Mouse (Mus musculus) T-cell, adult 2 months (primary cell): ENCODE data around the gene Slamf1.
A peak's percentile ranks its signal among the peaks of the same experiment; 100 is the strongest.

Source experiments
- DNase-seq: peaks from one replicate; pipeline ENCODE4 v3.0.0; 2022; ENCODE audit warnings: low spot score

Gene Slamf1

GRCm38 (mm10) chr1:171766898-171767297, at the start of gene Slamf1:
Gene Slamf1, plus strand, starts transcription at chr1:171767127.
- peak; percentile 66 for DNase-seq

- no peak for DNase-seq
Measured at GRCm38 (mm10) chr1:171731195-171731594, 35.7 kb upstream of the Slamf1 start.

- DNase-seq = peak; percentile 25
Measured at GRCm38 (mm10) chr1:171734898-171735297, 32.0 kb upstream of the Slamf1 start.

- no peak for DNase-seq
Measured at GRCm38 (mm10) chr1:171748127-171748969, 18.6 kb upstream of the Slamf1 start.

- DNase-seq = no peak
Measured at GRCm38 (mm10) chr1:171761853-171762448, 5.0 kb upstream of the Slamf1 start.

- DNase-seq = peak; percentile 25
Measured at GRCm38 (mm10) chr1:171770996-171771395, 4.1 kb downstream of the Slamf1 start.

- no peak for DNase-seq
Measured at GRCm38 (mm10) chr1:171772121-171772735, 5.3 kb downstream of the Slamf1 start.

- DNase-seq = no peak
Measured at GRCm38 (mm10) chr1:171773232-171773989, 6.5 kb downstream of the Slamf1 start.

- DNase-seq = no peak
Measured at GRCm38 (mm10) chr1:171774266-171774665, 7.3 kb downstream of the Slamf1 start.

GRCm38 (mm10) chr1:171774678-171775077, 7.8 kb downstream of the Slamf1 start:
- DNase-seq = no peak

- DNase-seq = no peak
Measured at GRCm38 (mm10) chr1:171775781-171776180, 8.9 kb downstream of the Slamf1 start.

GRCm38 (mm10) chr1:171777026-171777425, 10.1 kb downstream of the Slamf1 start:
- peak; percentile 26 for DNase-seq

- peak; percentile 78 for DNase-seq
Measured at GRCm38 (mm10) chr1:171782287-171782915, 15.5 kb downstream of the Slamf1 start.

- DNase-seq = no peak
Measured at GRCm38 (mm10) chr1:171785871-171786270, 18.9 kb downstream of the Slamf1 start.

- no peak for DNase-seq
Measured at GRCm38 (mm10) chr1:171787281-171788015, 20.5 kb downstream of the Slamf1 start.

- DNase-seq = peak; percentile 61
Measured at GRCm38 (mm10) chr1:171788461-171789283, 21.7 kb downstream of the Slamf1 start.

- peak; percentile 27 for DNase-seq
Measured at GRCm38 (mm10) chr1:171789407-171789806, 22.5 kb downstream of the Slamf1 start.

- DNase-seq = no peak
Measured at GRCm38 (mm10) chr1:171791491-171791890, 24.6 kb downstream of the Slamf1 start.

GRCm38 (mm10) chr1:171796185-171796584, 29.3 kb downstream of the Slamf1 start:
- no peak for DNase-seq

GRCm38 (mm10) chr1:171797840-171798239, 30.9 kb downstream of the Slamf1 start:
- no peak for DNase-seq
